Mouse (Mus musculus): ENCODE measurements at regions not wholly inside any gene's neighbourhood (a gene's known extent, or its start where the extent isn't known, plus 50 kb on each side); places are given as distances from the start of the nearest gene placed in this dataset.

DNA sequence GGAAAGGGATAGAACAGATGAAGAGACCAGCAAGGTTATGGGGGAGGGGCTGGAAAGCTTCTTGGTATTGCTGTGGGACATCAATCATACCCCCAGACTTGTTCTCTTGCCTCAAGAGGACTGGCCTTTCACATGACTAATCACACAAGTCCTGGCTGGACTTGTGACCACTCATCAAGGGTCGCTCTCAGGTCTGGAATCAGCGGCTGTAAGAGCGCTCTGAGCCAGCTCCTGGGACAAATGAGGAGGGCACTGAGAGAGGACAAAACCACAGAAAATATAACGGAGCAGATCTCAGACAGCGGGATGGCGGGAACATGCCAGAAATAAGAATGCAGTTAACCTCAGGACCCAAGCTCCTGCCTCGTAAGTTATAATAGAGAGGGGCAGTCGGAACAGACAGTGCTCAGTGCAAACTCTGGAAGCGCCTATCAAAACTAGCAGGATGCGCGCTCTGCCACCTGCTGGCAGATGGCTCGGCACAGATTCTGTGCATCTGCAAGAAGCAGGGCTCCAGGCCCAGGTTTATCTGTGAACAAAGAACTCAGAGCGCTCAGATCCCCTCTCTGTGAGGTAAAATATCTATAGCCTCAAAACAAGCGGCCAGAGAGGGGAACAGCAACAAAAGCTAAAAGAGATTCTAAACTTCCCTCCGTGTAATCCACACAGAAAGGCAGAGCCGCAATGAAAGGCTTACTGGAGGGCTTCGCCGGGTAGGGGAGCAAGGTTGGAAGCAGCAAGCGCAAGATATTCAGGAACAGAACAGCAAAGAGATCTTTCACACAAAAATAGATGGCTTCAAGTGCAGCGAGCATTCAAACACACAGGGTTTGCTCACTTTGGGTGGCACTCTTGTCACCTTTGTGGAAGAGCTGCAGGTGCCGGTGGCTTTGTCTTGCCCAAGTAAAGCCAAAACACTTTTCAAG, 73.3 kb upstream of the Dap start:
- no peak overlapping the region for H3K4me3 ChIP-seq (replicated peaks; ENCODE audit: insufficient read depth, low read depth, low read length)
- peaks cover 14% of the 10 kb centered on the region for H3K4me1 ChIP-seq (ENCODE audit: control insufficient read depth, insufficient read depth, low read length)
- DNase-seq = peak; percentile 71 to 74
- no peak overlapping the region for H3K27ac ChIP-seq (ENCODE audit: insufficient read depth, low read length)
- WGBS = 37% methylated on average over 21 of the region's 21 CpGs
- no peaks in the 10 kb centered on the region for H3K27me3 ChIP-seq (ENCODE audit: control insufficient read depth, insufficient read depth, low read length)
- TF ChIP-seq POLR2A (IDR thresholded peaks at IDR 0.05; ENCODE audit: borderline replicate concordance, insufficient read depth, low read length) (no peak), CTCF (IDR thresholded peaks at IDR 0.05; ENCODE audit: borderline replicate concordance, insufficient read depth, low read depth, low read length) (peak; percentile 63)

DNA sequence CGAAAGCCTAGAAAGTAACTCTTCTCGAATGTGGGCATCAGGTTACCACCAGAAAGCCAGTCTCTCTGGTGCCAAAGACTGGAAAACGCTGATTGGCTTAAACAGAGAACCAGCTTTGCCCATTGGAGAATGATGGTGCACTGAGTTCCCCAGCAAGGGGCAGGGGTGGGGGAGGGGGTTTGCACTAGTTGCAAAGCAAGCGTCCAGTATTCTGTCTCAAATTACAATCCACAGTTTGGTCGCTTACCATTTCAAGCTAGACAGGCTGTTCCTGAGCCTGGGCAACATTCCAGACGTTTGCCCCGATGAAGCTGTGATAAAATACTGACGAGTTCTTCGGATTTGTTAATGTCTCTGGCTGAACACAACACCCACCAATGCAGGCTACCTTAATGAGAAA, 69.0 kb upstream of the Dap start:
- Histone ChIP-seq H3K4me1 (ENCODE audit: control insufficient read depth, insufficient read depth, low read length) (peaks cover 5% of the 10 kb centered on the region; the same call in 1 of the 2 replicates), H3K27me3 (ENCODE audit: control insufficient read depth, insufficient read depth, low read length) (no peaks in the 10 kb centered on the region)
- WGBS = 29% methylated on average over 9 of the region's 9 CpGs

DNA sequence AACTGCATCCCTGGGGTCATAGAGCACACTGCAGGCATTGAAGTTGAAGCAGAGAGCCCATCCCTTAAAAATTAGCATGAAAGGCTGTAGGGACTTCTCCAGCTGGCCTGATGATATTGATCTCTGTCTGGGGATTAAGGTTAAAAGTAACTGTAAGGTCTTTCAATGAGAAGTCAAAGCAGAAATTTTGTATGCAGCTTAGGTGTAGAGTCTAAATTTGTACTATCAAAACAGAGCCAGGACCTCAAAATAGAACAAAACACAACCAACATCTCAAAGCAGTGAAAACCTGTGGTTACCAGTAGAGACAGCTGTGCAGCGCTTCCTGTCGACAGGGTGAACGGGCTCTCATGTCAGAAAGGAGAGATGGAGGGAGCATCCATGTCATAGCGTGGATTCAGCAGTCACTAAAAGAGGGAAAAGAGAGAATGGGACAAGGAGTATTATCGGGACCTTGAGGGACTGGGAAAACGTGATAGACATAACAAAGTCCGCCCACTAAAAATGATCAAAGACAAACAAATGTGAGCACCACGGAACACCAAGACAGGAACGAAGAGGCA, 57.5 kb upstream of the Dap start:
- no peaks in the 10 kb centered on the region; the same call in 1 of the 2 replicates for H3K27me3 ChIP-seq (ENCODE audit: control insufficient read depth, insufficient read depth, low read length)
- no peak for TF ChIP-seq CTCF (IDR thresholded peaks at IDR 0.05; ENCODE audit: borderline replicate concordance, insufficient read depth, low read depth, low read length)
- no peak for TF ChIP-seq POLR2A (IDR thresholded peaks at IDR 0.05; ENCODE audit: borderline replicate concordance, insufficient read depth, low read length)
- no peak overlapping the region for H3K4me3 ChIP-seq (replicated peaks; ENCODE audit: insufficient read depth, low read depth, low read length)
- DNase-seq = no peak
- H3K4me1 ChIP-seq (ENCODE audit: control insufficient read depth, insufficient read depth, low read length) = no peaks in the 10 kb centered on the region
- 85% methylated on average over 9 of the region's 9 CpGs for WGBS
- H3K27ac ChIP-seq (ENCODE audit: insufficient read depth, low read length) = no peak overlapping the region

More for the DNA sequence above, 69.0 kb upstream of the Dap start:
- Histone ChIP-seq H3K27ac (ENCODE audit: insufficient read depth, low read length) (no peak overlapping the region), H3K4me3 (replicated peaks; ENCODE audit: insufficient read depth, low read depth, low read length) (no peak overlapping the region)
- no peak for DNase-seq
- TF ChIP-seq CTCF (IDR thresholded peaks at IDR 0.05; ENCODE audit: borderline replicate concordance, insufficient read depth, low read depth, low read length) (no peak), POLR2A (IDR thresholded peaks at IDR 0.05; ENCODE audit: borderline replicate concordance, insufficient read depth, low read length) (no peak)

DNA sequence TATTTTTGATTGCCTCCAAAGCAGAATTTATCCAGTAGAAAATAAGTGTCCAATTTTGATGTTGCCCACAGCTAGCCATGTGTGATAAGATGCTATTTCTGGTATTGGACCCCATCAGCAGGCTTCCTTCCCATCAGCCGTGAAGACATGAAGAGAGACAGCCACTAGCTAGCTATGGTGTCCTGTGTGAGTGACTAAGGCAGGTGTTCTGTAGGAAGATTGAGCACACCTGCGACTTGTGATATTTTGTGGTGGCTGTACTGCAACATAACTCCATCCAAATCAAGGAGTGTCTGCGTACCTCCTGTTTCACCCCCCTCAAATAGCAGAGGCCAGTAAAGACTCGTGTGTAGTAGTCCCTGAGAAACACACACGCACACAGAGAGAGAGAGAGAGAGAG, 56.6 kb upstream of the Dap start:
- no peak for DNase-seq
- Histone ChIP-seq H3K27ac (ENCODE audit: insufficient read depth, low read length) (no peak overlapping the region), H3K4me3 (replicated peaks; ENCODE audit: insufficient read depth, low read depth, low read length) (no peak overlapping the region), H3K27me3 (ENCODE audit: control insufficient read depth, insufficient read depth, low read length) (no peaks in the 10 kb centered on the region; the same call in 1 of the 2 replicates), H3K4me1 (ENCODE audit: control insufficient read depth, insufficient read depth, low read length) (no peaks in the 10 kb centered on the region)
- TF ChIP-seq POLR2A (IDR thresholded peaks at IDR 0.05; ENCODE audit: borderline replicate concordance, insufficient read depth, low read length) = no peak
- TF ChIP-seq CTCF (IDR thresholded peaks at IDR 0.05; ENCODE audit: borderline replicate concordance, insufficient read depth, low read depth, low read length) = no peak
- 86% methylated on average over 5 of the region's 5 CpGs for WGBS

DNA sequence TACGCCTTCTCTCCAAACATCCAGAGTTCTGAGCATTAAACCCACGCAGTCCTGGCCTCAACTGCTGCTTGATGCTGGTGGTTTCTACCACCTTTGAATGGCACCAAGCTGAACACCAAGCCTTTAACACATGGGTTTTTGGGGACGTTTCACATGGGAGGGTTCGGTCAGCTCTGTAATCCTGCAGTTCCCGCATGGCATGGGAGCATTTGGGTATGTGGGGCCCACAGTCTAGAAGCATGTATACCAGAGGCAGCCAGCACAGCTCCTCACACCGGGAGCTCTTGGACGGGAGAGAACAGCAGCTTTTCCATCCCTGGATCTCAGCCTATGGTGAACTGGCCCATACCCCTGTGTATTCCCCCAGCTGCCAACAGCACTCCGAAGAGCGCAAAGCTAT, 55.9 kb upstream of the Dap start:
- no peak for DNase-seq
- H3K4me1 ChIP-seq (ENCODE audit: control insufficient read depth, insufficient read depth, low read length) = no peaks in the 10 kb centered on the region
- 52% methylated on average over 9 of the region's 9 CpGs for WGBS
- no peak overlapping the region for H3K27ac ChIP-seq (ENCODE audit: insufficient read depth, low read length)
- TF ChIP-seq POLR2A (IDR thresholded peaks at IDR 0.05; ENCODE audit: borderline replicate concordance, insufficient read depth, low read length) (no peak), CTCF (IDR thresholded peaks at IDR 0.05; ENCODE audit: borderline replicate concordance, insufficient read depth, low read depth, low read length) (no peak)
- H3K4me3 ChIP-seq (replicated peaks; ENCODE audit: insufficient read depth, low read depth, low read length) = no peak overlapping the region
- no peaks in the 10 kb centered on the region; the same call in 1 of the 2 replicates for H3K27me3 ChIP-seq (ENCODE audit: control insufficient read depth, insufficient read depth, low read length)

DNA sequence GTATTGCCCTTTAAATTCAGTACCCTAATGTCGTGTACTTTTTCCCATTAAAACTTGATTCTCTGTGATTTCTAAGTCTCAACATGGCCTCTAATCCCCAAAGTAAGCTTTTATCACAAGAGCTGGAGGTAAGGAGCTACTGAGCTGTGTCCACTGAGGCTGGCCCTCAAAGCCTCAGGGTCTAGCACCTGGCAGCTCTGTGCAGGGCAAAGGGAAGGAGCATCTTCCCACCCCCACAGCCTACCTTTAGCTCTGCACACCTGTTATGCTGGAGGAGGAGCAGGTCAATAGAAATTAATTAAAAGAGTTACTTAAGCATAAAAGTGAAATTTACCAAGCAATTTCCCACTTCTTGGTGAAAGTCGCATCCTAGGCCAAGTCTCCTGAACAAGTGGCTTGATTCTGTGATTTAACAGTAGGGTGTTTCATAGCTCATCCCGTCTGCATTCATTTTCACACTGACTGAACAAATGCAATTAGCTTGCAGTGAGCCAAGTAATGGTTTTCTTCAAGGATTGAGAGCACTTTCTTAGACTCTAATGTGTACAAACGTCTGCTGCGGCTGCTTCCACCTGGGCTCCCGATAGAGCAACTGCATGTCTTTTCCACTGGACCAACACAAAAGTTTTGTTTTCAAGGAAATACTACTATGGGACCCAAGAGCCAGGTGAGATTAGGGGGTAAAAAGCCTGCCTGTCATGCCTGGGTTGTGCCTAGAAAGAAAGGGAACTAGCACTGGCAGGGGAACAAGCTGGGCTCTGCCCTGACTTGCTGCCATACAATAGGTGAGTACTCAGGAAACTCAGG, 50.6 kb upstream of the Dap start:
- Histone ChIP-seq H3K4me1 (ENCODE audit: control insufficient read depth, insufficient read depth, low read length) (no peaks in the 10 kb centered on the region), H3K27ac (ENCODE audit: insufficient read depth, low read length) (no peak overlapping the region), H3K4me3 (replicated peaks; ENCODE audit: insufficient read depth, low read depth, low read length) (no peak overlapping the region), H3K27me3 (ENCODE audit: control insufficient read depth, insufficient read depth, low read length) (no peaks in the 10 kb centered on the region; the same call in 1 of the 2 replicates)
- TF ChIP-seq CTCF (IDR thresholded peaks at IDR 0.05; ENCODE audit: borderline replicate concordance, insufficient read depth, low read depth, low read length) (no peak), POLR2A (IDR thresholded peaks at IDR 0.05; ENCODE audit: borderline replicate concordance, insufficient read depth, low read length) (no peak)
- DNase-seq = no peak
- WGBS = 49% methylated on average over 6 of the region's 6 CpGs
